Mouse (Mus musculus) adrenal gland, postnatal 14 days (tissue): ENCODE measurements around the gene Acad12. TPM values are rescaled to one million over a fixed set of nuclear protein-coding genes. Genes with fewer than 3 reads are reported as not detected.

ENCODE experiments used
- DNase-seq: peaks from one replicate; pipeline ENCODE4 v3.0.0; 2021; ENCODE audit warnings: mixed read lengths
- total RNA-seq: library from RNA; stranded (reverse); gene quantifications from 2 replicates; pipeline ENCODE4 v1.2.3, GENCODE M21; 2021

Gene Acad12
- total RNA-seq, 1 experiment from 2014 or later, result 29.1 TPM

DNA sequence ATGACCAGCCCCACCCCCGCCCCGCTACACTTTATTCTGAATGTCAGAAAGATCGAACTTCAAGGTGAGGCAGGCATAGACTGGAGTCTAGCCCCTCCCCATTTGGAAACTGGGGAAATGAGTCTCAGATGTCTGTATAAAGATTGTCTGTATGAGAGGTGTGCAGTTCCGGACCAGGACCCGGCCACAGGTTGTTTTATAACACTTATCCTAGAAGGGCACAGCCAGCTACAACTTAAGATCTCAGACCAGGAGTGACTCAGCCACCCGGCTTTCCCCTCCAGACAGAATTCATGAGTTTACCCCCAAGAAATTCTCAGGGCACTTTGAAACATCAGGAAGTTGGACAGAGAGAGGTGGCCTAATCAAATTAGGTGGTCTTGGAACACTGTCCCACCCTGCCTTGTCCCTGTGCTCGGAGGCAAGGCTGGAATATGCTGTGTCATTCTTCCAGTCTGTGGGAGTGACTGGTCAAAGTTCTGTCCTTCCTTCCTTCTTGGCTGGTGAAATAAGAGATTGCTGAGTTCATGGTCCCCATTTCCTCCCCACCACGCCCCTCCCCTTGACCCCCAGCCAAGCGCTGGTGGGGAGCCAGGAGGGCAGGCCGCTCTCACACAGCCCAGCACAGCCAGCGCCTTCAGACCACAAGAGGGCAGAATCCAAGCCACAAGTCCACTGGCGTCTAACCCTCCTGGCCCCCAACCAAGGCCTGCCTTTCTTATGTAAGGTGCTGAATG lies 34.8 kb downstream of the Acad12 start:
- peak; percentile 97 for DNase-seq

DNA sequence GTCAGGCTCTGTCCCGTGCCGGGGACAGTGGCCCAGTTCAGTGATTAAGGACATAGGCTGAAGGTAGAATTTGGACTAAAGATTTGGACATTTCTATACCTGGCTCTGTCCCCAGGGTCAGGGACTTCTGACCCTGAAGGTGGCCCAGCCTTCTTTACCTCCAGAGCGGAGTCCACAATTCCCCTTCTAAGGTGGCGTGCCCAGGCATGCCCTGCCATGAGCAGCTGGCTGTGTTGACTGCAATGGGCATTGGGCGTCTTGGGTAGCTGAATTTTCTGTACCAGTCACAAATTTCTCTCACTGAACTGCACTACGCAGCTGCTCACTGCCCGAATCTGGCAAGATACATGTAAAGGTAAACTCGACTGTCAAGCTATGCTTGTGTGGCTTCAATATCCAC lies 36.8 kb downstream of the Acad12 start:
- no peak for DNase-seq

DNA sequence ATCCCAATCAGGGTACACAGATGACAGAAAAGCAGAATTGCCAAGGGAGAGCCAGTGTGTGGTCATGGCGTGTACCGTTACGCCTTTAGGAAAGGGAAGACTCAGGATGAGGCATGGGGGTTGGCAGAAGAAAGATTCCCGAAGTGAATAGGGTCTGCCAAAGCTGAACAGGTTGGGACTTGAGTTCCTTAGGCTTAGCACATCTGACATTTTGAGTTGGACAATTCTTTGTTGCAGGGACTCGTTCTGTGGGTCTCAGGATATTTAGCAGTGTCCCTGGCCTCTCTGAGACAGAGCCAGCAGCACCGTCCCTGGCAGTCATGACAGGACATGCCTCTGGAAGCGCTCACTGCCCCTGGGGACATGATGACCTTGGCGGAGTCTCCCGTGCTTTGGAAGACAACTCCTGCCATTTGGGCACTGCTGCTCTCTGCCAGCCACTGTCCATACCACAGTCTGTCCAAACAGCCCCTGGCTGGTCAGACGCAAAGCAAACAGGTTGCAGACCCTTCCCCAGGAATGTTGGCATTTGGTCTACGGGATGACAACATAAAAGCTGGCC lies 41.7 kb downstream of the Acad12 start:
- peak; percentile 89 for DNase-seq

DNA sequence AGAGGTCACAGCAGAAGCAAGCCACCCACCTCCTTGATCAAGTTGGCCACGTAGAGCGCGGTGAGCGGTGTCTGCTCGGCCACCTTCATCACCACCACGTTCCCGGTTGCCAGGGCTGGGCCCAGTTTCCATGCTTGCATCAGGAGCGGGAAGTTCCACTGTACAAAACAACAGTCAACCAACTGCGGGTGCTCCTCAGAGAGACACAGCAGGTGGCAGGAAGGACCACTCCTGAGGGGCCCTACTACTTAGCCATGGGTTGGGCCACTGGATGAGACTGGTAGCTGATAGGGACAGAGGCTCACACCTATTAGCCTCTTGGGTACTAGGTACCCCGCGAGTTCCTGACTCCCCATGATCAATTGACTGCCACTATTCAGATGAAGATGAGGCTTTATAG lies 42.9 kb downstream of the Acad12 start:
- no peak for DNase-seq

DNA sequence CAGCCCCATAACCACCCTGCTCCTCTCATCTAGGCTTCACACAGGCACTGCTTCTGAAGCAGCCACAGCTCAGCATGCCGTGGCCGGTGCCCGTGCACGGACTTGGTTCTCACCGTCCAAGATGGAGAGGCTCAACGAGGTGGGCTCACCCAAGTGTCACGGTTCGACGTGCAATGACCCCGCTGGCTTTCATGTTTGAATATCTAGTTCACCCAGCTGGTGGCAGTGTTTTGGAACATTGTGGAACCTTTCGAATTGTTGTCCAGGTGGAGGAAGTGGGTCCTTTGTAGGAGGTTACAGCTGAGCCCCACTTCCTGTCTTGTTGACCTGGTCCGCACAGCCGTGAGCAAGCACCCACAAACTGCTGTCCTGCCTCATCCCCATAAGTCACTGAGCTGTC lies 44.6 kb downstream of the Acad12 start:
- no peak for DNase-seq

DNA sequence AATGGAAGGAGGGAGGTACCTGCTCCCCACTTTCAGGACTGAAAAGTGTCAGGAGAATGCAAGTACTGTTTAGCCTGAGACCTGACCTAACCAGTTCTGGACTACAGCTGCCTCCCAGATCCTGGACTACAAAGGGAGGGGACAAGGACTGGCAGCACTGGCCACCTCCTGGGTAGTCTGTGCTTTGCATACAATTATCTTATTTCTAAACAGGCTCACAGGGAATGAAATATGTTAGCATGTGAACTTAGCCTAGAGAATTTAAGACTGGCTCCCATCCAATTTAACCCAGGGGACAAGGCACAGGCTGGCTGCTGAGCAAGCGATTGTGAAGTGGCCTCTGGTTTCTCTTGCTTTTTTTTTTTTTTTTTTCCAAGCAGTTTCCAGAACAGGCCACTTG lies 48.0 kb downstream of the Acad12 start:
- no peak for DNase-seq

DNA sequence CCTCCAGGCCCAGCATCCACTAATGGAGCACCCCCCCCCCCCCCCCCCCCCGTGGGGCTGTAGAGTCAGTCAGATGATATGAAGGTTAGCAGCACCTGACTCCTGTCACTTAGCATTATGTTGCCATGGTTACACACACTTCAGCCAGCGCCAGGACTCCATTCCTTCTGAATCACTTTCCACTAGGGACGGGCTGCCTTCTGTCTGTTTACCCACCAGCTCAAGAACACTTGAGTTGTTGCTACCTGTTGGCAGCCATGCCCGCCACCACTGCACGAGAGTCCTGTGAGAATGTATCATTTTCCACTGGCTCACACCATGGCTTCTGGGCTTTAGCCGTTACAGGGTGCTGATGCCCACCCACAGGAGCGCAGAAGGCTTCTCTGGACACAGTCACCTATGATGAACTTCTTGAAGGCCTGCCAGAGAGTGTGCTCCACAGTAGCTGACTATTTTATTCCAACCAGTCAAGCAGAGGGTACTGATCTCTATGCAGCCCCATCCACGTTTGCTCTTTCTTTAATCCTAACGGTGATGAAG lies 48.8 kb downstream of the Acad12 start:
- DNase-seq, result no peak

DNA sequence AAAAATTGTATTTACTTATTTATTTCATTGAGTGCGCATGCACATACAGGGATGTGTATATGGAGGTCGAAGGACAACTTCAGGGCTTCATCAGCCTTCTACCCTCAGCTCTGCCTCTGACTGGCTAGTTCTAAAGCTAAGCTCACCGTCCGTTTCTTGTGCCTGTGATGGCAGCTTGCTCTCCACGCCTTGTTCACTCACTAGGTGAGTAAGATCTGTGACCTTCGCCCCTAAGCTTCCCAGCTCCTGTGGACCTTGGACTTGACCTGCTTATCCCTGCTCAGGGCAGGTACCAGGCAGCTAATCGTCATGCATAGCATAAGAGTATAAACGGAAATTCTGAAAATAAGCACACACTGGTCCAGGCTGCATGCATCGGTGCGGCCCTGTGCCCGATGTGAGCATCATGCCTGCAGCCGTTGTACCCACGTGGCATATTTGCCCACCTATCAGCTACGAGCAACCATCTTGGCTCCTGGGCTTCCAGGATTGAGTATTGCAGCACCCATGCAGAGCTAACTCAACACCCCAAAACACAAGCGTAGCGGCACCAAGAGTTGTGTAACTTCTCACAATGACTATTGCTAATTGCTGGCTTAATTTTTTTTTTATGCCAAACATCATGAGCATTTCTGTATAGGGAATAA lies 52.6 kb downstream of the Acad12 start:
- no peak for DNase-seq

DNA sequence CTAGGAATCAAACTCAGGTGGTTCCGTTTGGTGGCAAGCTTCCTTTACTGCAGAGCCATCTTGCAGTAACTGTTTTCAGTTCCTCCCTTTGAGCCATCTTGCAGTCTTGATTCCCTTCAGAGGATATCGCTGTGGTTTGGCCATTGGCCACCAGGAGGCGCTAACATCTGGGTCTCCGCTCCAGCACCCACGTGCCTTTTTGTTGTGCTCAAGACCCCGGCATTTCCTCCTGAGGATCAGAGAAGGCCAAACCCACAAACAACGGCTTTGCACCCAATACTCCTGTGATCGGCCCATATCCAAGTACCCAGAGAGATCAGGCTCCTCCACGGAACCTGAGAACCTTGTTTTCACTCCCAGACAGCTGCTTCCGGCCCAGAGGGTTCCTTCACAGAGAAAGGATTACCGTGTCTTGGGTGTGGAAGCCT lies 54.3 kb downstream of the Acad12 start:
- DNase-seq, result peak; percentile 94

DNA sequence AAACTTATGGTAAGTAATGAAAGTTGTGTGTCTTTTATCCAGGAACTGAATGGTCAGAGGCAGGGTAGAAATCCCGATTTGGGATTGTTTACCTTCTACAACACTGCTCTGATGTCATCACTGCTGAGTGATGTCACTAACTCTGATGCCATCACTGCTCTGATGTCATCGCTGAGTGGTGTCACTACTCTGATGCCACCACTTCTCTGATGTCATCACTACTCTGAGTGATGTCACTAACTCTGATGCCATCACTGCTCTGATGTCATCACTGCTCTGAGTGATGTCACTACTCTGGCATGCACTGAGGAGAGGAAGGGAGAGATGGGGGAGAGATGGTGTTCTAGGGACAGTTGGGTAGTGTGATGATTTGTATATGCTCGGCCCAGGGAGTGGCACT lies 56.3 kb downstream of the Acad12 start:
- no peak for DNase-seq

DNA sequence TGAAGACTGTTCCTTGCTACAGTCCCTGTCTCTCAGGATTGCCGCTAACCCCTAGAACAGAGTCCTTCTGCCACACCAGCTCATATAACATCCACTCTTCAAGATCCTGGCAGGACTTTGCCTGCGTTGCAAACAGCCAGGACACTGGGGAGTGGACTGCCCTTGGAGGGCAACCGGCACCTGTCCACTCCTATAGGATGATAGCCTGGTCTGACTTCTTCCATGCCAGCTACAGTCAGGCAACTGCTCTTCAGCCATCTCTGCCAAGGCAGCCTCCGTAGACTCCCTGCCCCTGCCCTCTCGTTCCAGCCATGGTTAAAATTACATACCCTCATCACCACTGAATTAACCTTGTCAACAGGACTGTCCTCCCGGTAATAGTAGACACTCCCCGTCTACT lies 69.5 kb downstream of the Acad12 start:
- peak; percentile 27 for DNase-seq

DNA sequence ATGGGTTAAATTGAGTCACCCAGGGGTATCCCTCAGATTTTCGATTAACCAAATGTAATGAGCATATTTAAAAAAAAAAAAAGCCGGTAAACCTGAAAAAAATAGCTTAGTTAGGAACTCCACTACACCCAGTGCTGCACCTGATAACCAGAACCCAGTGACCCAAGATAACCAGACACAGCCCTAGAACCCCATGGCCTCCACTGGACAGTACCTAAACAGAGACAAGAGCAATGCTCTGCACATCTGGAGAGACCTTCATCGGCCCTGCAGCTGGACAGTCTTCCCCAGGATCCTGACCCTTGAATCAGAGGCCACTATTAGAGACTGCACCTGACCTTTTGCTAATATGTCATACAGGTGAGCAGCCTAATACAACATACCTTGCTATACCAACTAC lies 71.7 kb downstream of the Acad12 start:
- DNase-seq, result no peak

Other genes with a start within 250 kb of the Acad12 start
- 38.1 and 52.2 TPM in 2 replicates for gene Trafd1, start 233.3 kb downstream of the Acad12 start, total RNA-seq
- gene Naa25, start 221.0 kb downstream of the Acad12 start, total RNA-seq, result 34.7 and 36.3 TPM in 2 replicates
- gene Tmem116, start 167.0 kb downstream of the Acad12 start, total RNA-seq, result 1.5 and 2.1 TPM in 2 replicates
- 110 and 116 TPM in 2 replicates for gene Erp29, start 166.4 kb downstream of the Acad12 start, total RNA-seq
- gene Adam1b, start 115.5 kb downstream of the Acad12 start, total RNA-seq, result not detected in 2 replicates
- 5.7 and 5.8 TPM in 2 replicates for gene Adam1a, start 73.5 kb downstream of the Acad12 start, total RNA-seq
- gene Gm42878, start 73.5 kb downstream of the Acad12 start, total RNA-seq, result not detected in 2 replicates
- 93.2 and 96.4 TPM in 2 replicates for gene Mapkapk5, start 73.0 kb downstream of the Acad12 start, total RNA-seq
- 1,038 and 1,196 TPM in 2 replicates for gene Aldh2, start 25.1 kb downstream of the Acad12 start, total RNA-seq
- 36.5 and 41.1 TPM in 2 replicates for gene Acad10, start 41.6 kb upstream of the Acad12 start, total RNA-seq
- gene Brap, start 41.6 kb upstream of the Acad12 start, total RNA-seq, result 55.0 and 57.1 TPM in 2 replicates
- 170 and 187 TPM in 2 replicates for gene Atxn2, start 92.4 kb upstream of the Acad12 start, total RNA-seq
- 35.6 and 43.0 TPM in 2 replicates for gene Sh2b3, start 218.7 kb upstream of the Acad12 start, total RNA-seq
- 7.1 and 8.8 TPM in 2 replicates for gene Pheta1, start 230.0 kb upstream of the Acad12 start, total RNA-seq